Mouse (Mus musculus): ENCODE results near the gene Gstz1.
"Not testable (repeated sequence)": the region's sequence is repeated elsewhere in the genome, so short reads cannot be mapped to it uniquely, and the experiment has no call there.

Gene Gstz1

GRCm38 (mm10) chr12:87146966-87147365 lies at the start of gene Gstz1:
TSS of gene Gstz1 (plus strand) at chr12:87147165.
- ATAC-seq (ENCODE audit: low TSS enrichment), result peak; percentile 88

GRCm38 (mm10) chr12:87100331-87100730 lies 46.6 kb upstream of the Gstz1 start:
- no peak for ATAC-seq (ENCODE audit: low TSS enrichment)

- peak; percentile 45 for ATAC-seq (ENCODE audit: low TSS enrichment)
Observed at GRCm38 (mm10) chr12:87102165-87102631, 44.8 kb upstream of the Gstz1 start, which contains the start of gene Ngb. TSS of gene Ngb (minus strand) at chr12:87102539.

GRCm38 (mm10) chr12:87103471-87103870 lies 43.5 kb upstream of the Gstz1 start:
- ATAC-seq (ENCODE audit: low TSS enrichment), result no peak

- no peak for ATAC-seq (ENCODE audit: low TSS enrichment)
Observed at GRCm38 (mm10) chr12:87104796-87105195, 42.2 kb upstream of the Gstz1 start.

GRCm38 (mm10) chr12:87107357-87107977 lies 39.5 kb upstream of the Gstz1 start:
- ATAC-seq (ENCODE audit: low TSS enrichment), result no peak

GRCm38 (mm10) chr12:87121918-87122589 lies 24.9 kb upstream of the Gstz1 start:
- ATAC-seq (ENCODE audit: low TSS enrichment), result no peak

GRCm38 (mm10) chr12:87127256-87127655 lies 19.7 kb upstream of the Gstz1 start:
- no peak for ATAC-seq (ENCODE audit: low TSS enrichment)

- ATAC-seq (ENCODE audit: low TSS enrichment), result no peak
Observed at GRCm38 (mm10) chr12:87130224-87130623, 16.7 kb upstream of the Gstz1 start.

GRCm38 (mm10) chr12:87131181-87131580 lies 15.8 kb upstream of the Gstz1 start:
- no peak for ATAC-seq (ENCODE audit: low TSS enrichment)

GRCm38 (mm10) chr12:87131619-87132018 lies 15.3 kb upstream of the Gstz1 start:
- no peak for ATAC-seq (ENCODE audit: low TSS enrichment)

- ATAC-seq (ENCODE audit: low TSS enrichment), result no peak
Observed at GRCm38 (mm10) chr12:87132210-87132609, 14.8 kb upstream of the Gstz1 start.

- no peak for ATAC-seq (ENCODE audit: low TSS enrichment)
Observed at GRCm38 (mm10) chr12:87132784-87133183, 14.2 kb upstream of the Gstz1 start.

- ATAC-seq (ENCODE audit: low TSS enrichment), result no peak
Observed at GRCm38 (mm10) chr12:87137439-87138341, 9.3 kb upstream of the Gstz1 start.

- ATAC-seq (ENCODE audit: low TSS enrichment), result no peak
Observed at GRCm38 (mm10) chr12:87138342-87138701, 8.6 kb upstream of the Gstz1 start.

GRCm38 (mm10) chr12:87138768-87139167 lies 8.2 kb upstream of the Gstz1 start:
- no peak for ATAC-seq (ENCODE audit: low TSS enrichment)

- no peak for ATAC-seq (ENCODE audit: low TSS enrichment)
Observed at GRCm38 (mm10) chr12:87142156-87142555, 4.8 kb upstream of the Gstz1 start.

- ATAC-seq (ENCODE audit: low TSS enrichment), result peak; percentile 96
Observed at GRCm38 (mm10) chr12:87147395-87148089, 577 bp downstream of the Gstz1 start, which contains the start of gene Pomt2. TSS of gene Pomt2 (minus strand) at chr12:87147968.

- ATAC-seq (ENCODE audit: low TSS enrichment), result no peak
Observed at GRCm38 (mm10) chr12:87148136-87148535, 1.2 kb downstream of the Gstz1 start.

- no peak for ATAC-seq (ENCODE audit: low TSS enrichment)
Observed at GRCm38 (mm10) chr12:87149471-87149870, 2.5 kb downstream of the Gstz1 start.

GRCm38 (mm10) chr12:87154448-87154847 lies 7.5 kb downstream of the Gstz1 start:
- ATAC-seq (ENCODE audit: low TSS enrichment), result not testable (repeated sequence)

- ATAC-seq (ENCODE audit: low TSS enrichment), result no peak
Observed at GRCm38 (mm10) chr12:87157361-87157760, 10.4 kb downstream of the Gstz1 start.
